Mouse (Mus musculus): ENCODE data around the gene Por.

DNA sequence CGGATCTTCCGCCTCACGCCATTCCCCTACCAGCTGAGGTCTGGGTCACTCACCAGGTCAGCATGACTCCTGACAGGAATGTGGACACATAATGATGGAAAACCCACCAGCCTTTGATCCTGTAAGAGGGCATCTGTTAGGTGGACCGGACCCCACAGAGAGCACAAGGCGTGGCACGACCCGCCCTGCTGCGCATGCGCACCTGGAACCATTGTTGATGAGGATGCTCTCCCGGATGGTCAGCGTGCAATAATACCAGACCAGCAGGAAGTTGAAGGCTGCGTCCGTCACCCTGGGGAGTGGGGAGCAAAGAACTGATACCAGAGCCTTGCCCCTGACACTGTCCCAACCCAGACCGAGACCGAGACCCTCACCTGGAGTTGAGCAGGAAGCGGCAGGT is 66.7 kb downstream of the Por start:
- TF ChIP-seq CHD2 (IDR thresholded peaks at IDR 0.05; ENCODE audit: low read depth, low read length), result no peak
- no peak for TF ChIP-seq ZNF384 (IDR thresholded peaks at IDR 0.05; ENCODE audit: low read depth, low read length)
- no peak for TF ChIP-seq ZC3H11A (IDR thresholded peaks at IDR 0.05; ENCODE audit: borderline replicate concordance, low read depth, low read length)
- no peak for TF ChIP-seq MAFK (IDR thresholded peaks at IDR 0.05; ENCODE audit: insufficient read depth, low read depth, low read length)
